Mouse (Mus musculus) cerebellum, adult 2 months (tissue): ENCODE measurements around the gene Pip4p1.

ENCODE experiments used
- CTCF ChIP-seq: fragments of 200-500 bp; IDR thresholded peaks from 2 replicates; pipeline ENCODE4 v1.5.1; 2011; ENCODE audit warnings: low read depth, mild to moderate bottlenecking, control low read depth, low read length, moderate library complexity, borderline replicate concordance; ENCODE audit not compliant: insufficient read depth
- POLR2A ChIP-seq: fragments of 200-500 bp; IDR thresholded peaks from 2 replicates; pipeline ENCODE4 v1.6.1; 2011; ENCODE audit warnings: low read length, control low read depth, borderline replicate concordance; ENCODE audit not compliant: insufficient read depth

- no peak for TF ChIP-seq CTCF
- no peak for TF ChIP-seq POLR2A
Observed at GRCm38 (mm10) chr14:50911356-50911755, 19.3 kb downstream of the Pip4p1 start.
